Mouse (Mus musculus) central nervous system, embryonic 11.5 days (tissue): Measurements from ENCODE around the gene Mlh3. TPM values are rescaled to one million over a fixed set of nuclear protein-coding genes. Genes with fewer than 3 reads are reported as not detected.

Experiments
- polyA plus RNA-seq: library from polyadenylated mRNA; depleted of rRNA; stranded (reverse); fragments of >200 nt; gene quantifications from 2 replicates; pipeline ENCODE4 v1.2.3, GENCODE M21; 2012; rRNA removed

The Mlh3 gene
- polyA plus RNA-seq: 8.0 and 9.5 TPM in 2 replicates

GRCm38 (mm10) chr12:85270319-85270718 is at the start of gene Mlh3:
Mlh3 (minus strand) TSS chr12:85270599.

DNA sequence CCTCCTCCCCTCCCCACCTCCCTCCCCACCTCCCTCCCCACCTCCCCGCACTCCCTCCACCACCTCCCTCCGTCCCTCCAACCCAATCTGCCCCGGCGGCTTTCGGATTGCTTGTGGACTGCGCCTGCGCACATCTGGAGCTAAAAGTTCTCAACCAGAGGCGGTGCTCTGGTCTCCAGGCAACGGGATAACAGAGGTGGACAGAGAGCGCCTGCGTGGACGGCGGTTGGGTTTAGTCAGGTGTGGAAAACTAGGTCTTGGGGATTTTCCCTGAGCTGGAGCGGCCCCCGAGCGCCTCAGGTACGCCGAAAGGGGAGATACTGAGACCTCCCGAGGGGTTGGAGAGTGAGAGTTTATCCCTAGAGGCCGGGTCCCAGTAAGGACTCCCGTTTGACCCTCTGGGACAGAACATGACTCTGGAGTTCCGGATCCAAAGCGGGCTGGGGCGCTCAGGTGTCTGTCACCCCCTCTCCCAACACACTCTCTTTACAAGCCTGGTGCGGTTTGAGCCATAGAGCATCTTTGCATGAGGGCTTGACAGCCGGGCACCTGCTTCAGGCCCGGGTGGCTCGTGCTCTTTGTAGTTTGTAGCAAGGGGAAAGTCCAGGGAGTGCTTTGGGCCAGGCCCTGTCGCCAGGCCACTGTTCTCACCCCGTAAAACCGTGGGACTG is 18.2 kb upstream of the Mlh3 start, which contains the start of gene Zc2hc1c:
Gene Zc2hc1c, plus strand, starts transcription at position 106 of the 671 bp plus-strand sequence.

GRCm38 (mm10) chr12:85287809-85288485 is 17.5 kb upstream of the Mlh3 start, which contains the start of gene Acyp1:
Acyp1 (minus strand) TSS chr12:85288438.

GRCm38 (mm10) chr12:85219236-85219904 is 51.0 kb downstream of the Mlh3 start, which contains the start of gene Eif2b2:
Eif2b2 (plus strand) TSS chr12:85219481.

Other genes starting within 250 kb of the Mlh3 start
- gene Prox2, start 159.8 kb downstream of the Mlh3 start, polyA plus RNA-seq: 1.7 and 2.0 TPM in 2 replicates
- 161 and 182 TPM in 2 replicates for gene Dlst, start 159.8 kb downstream of the Mlh3 start, polyA plus RNA-seq
- 2.7 and 3.4 TPM in 2 replicates for gene Rps6kl1, start 119.3 kb downstream of the Mlh3 start, polyA plus RNA-seq
- gene Pgf, start 92.8 kb downstream of the Mlh3 start, polyA plus RNA-seq: 3.4 and 6.9 TPM in 2 replicates
- gene Eif2b2, start 51.1 kb downstream of the Mlh3 start, polyA plus RNA-seq: 118 and 258 TPM in 2 replicates
- 37.9 and 50.2 TPM in 2 replicates for gene Acyp1, start 17.8 kb upstream of the Mlh3 start, polyA plus RNA-seq
- 0.49 and 0.53 TPM in 2 replicates for gene Zc2hc1c, start 18.0 kb upstream of the Mlh3 start, polyA plus RNA-seq
- 34.8 and 43.5 TPM in 2 replicates for gene Nek9, start 68.8 kb upstream of the Mlh3 start, polyA plus RNA-seq
- gene Tmed10, start 104.2 kb upstream of the Mlh3 start, polyA plus RNA-seq: 119 and 147 TPM in 2 replicates
- 0.76 and 1.7 TPM in 2 replicates for gene Fos, start 203.3 kb upstream of the Mlh3 start, polyA plus RNA-seq